Mouse (Mus musculus) urinary bladder, postnatal 14 days (tissue): ENCODE measurements around the gene Rasl10a.
A peak's percentile ranks its signal among the peaks of the same experiment; 100 is the strongest.

Source experiments
- DNase-seq: peaks from one replicate; pipeline ENCODE4 v3.0.0; 2021; ENCODE audit warnings: low spot score

Gene Rasl10a

GRCm38 (mm10) chr11:5057856-5058641 is at the start of gene Rasl10a:
Gene Rasl10a (plus strand): TSS chr11:5058128.
- DNase-seq = peak; percentile 39

- no peak for DNase-seq
These were observed 49.1 kb upstream of the Rasl10a start for GRCm38 (mm10) chr11:5008867-5009266.

GRCm38 (mm10) chr11:5009354-5010074 is 48.4 kb upstream of the Rasl10a start:
- DNase-seq = peak; percentile 15

- no peak for DNase-seq
These were observed 47.7 kb upstream of the Rasl10a start for GRCm38 (mm10) chr11:5010205-5010604.

GRCm38 (mm10) chr11:5011480-5011879 is 46.4 kb upstream of the Rasl10a start:
- no peak for DNase-seq

GRCm38 (mm10) chr11:5012213-5012715 is 45.7 kb upstream of the Rasl10a start:
- DNase-seq = no peak

- DNase-seq = peak; percentile 70
These were observed 42.2 kb upstream of the Rasl10a start for GRCm38 (mm10) chr11:5015720-5016119.

- DNase-seq = no peak
These were observed 41.6 kb upstream of the Rasl10a start for GRCm38 (mm10) chr11:5016286-5016685.

- peak; percentile 46 for DNase-seq
These were observed 40.4 kb upstream of the Rasl10a start for GRCm38 (mm10) chr11:5017506-5017905.

- no peak for DNase-seq
These were observed 32.8 kb upstream of the Rasl10a start for GRCm38 (mm10) chr11:5025108-5025507.

- no peak for DNase-seq
These were observed 29.7 kb upstream of the Rasl10a start for GRCm38 (mm10) chr11:5028228-5028627.

GRCm38 (mm10) chr11:5032706-5033105 is 25.2 kb upstream of the Rasl10a start:
- no peak for DNase-seq

GRCm38 (mm10) chr11:5033136-5033535 is 24.8 kb upstream of the Rasl10a start:
- DNase-seq = no peak

- DNase-seq = no peak
These were observed 22.5 kb upstream of the Rasl10a start for GRCm38 (mm10) chr11:5035421-5035820.

- DNase-seq = peak; percentile 72
These were observed 20.6 kb upstream of the Rasl10a start for GRCm38 (mm10) chr11:5037146-5037854.

- DNase-seq = no peak
These were observed 17.3 kb upstream of the Rasl10a start for GRCm38 (mm10) chr11:5040585-5040984.

- no peak for DNase-seq
These were observed 16.7 kb upstream of the Rasl10a start for GRCm38 (mm10) chr11:5041144-5041780.

- DNase-seq = no peak
These were observed 15.1 kb upstream of the Rasl10a start for GRCm38 (mm10) chr11:5042645-5043381.

GRCm38 (mm10) chr11:5046321-5046926 is 11.5 kb upstream of the Rasl10a start:
- DNase-seq = no peak

GRCm38 (mm10) chr11:5051629-5052028 is 6.3 kb upstream of the Rasl10a start:
- no peak for DNase-seq
